Mouse (Mus musculus) left cerebral cortex, adult 2 months (tissue): ENCODE results near the gene AL607142.1. TPM values are rescaled to one million over a fixed set of nuclear protein-coding genes. Genes with fewer than 3 reads are reported as not detected.

Source experiments
- DNase-seq, 2 experiments: peaks; one replicate each; pipeline ENCODE4 v3.0.0; 2021 to 2022; ENCODE audit warnings: low spot score in 2 of 2, mixed read lengths in 1 of 2; ENCODE audit errors: extremely low spot score in 1 of 2
- H3K27ac ChIP-seq: fragments of 200-600 bp; 2 replicates; pipeline ENCODE4 v1.8.1; 2022
- H3K4me3 ChIP-seq: fragments of 200-600 bp; 2 replicates; pipeline ENCODE4 v1.8.1; 2022
- CTCF ChIP-seq: fragments of 200-600 bp; IDR thresholded peaks from 2 replicates; pipeline ENCODE4 v1.8.1; 2022; ENCODE audit warnings: antibody characterized with exemption, mild to moderate bottlenecking, moderate library complexity
- intact Hi-C: fragments of 180-260 bp; cut with DNase I; formaldehyde crosslinking; loops from one replicate; pipeline ENCODE4 v1.15.1; 2025
- long read RNA-seq, 2 experiments: library from polyadenylated mRNA; stranded (forward); transcript quantifications; one replicate each; pipeline ENCODE4 v2.0.0; 2021; ENCODE audit warnings: borderline mapping rate in 2 of 2
- total RNA-seq, 2 experiments: library from RNA; stranded (reverse); gene quantifications; 2 replicates each; pipeline ENCODE4 v1.2.3; 2021

AL607142.1 gene
- total RNA-seq = not detected
- long read RNA-seq, experiment 1 = 0 reads
- long read RNA-seq, experiment 2 = 0 reads

DNA sequence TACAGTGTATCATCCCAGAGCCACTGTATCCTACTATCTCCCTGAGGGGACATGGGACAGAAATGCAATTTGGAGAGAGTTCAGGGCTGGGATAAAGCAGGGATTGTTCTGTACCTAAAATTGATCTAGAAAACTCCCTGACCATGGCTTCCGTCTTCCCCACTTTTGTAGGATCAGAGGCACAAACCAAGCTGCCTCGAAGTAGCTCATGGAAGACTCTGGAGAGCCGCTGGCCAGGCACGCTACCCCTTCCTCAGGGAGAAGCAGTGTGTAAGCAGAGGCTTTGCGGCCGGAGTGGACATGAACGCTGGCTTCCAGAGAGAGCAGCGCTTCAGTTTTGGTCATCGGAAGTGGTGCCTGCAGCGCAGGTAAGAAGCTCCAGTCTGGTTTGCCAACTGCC lies at the start of gene AL607142.1:
TSS of gene AL607142.1 (plus strand) at position 301 of the 400 bp plus-strand sequence.
- H3K4me3 ChIP-seq = no peak within 1 kb of the TSS
- intact Hi-C loops = no loop called here
- peak within 1 kb of the TSS; percentile 55 for H3K27ac ChIP-seq
- TF ChIP-seq CTCF = no peak
- DNase-seq = no peak

DNA sequence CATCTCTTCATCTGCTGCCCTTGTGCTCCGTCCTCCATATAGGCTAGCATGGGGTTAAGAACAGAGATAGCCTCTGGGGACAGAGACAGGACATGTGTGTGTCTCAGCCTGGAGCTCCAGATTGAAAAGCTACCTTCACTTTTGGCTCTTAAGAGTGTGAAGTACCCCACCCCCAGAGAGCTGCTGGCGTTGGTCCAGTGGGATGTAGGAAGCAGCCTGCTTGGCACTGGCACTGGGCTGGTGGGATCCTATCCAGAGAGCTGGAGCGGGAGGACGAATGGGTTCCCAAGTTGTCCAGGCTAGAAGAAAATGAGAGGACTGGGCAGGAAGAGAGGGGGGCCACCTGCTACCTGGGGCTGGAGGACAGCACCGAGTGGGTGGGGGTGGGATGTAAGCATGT lies 46.4 kb upstream of the AL607142.1 start:
- no peak for TF ChIP-seq CTCF
- H3K4me3 ChIP-seq = no peak overlapping the region
- peak; percentile 43 to 50 for DNase-seq
- H3K27ac ChIP-seq = no peak overlapping the region
- intact Hi-C loops = no loop called here

DNA sequence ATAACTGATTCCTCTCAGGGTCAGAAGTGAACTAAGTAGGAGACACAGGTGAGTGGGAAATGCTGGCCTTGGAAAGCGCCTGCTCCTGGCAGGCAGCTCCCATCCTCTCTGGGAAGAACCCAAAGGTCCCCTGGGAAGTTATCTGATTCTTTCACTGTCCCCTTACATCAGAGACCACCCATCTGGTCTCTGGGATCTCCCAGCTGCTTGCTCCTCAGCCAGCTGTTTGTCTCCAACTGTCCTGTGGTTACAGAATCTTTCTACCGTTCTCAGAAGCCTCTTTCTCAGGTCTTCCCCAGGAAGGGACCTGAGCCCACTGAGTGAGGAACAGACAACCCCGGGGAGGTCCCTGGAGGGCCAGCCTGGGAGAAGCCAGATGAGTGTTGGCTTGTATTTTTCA lies 42.4 kb upstream of the AL607142.1 start:
- Histone ChIP-seq H3K4me3 (no peak overlapping the region), H3K27ac (peak overlapping the region; percentile 75)
- intact Hi-C loops = loop anchor here (5.0 to 10.0 kb wide), 2 partner anchors 50 to 208 kb away; no protein-coding TSS in a partner anchor
- DNase-seq = no peak
- TF ChIP-seq CTCF = no peak

- DNase-seq = no peak
- intact Hi-C loops = loop anchor here (5.0 to 10.0 kb wide), 2 partner anchors 51 to 209 kb away; no protein-coding TSS in a partner anchor
- TF ChIP-seq CTCF = no peak
- no peak overlapping the region for H3K4me3 ChIP-seq
- peak overlapping the region; percentile 75 for H3K27ac ChIP-seq
These were observed 41.5 kb upstream of the AL607142.1 start for GRCm38 (mm10) chr4:120023221-120023840.

GRCm38 (mm10) chr4:120024071-120024470 lies 40.7 kb upstream of the AL607142.1 start:
- intact Hi-C loops = loop anchor here (5.0 to 10.0 kb wide), 2 partner anchors 52 to 209 kb away; no protein-coding TSS in a partner anchor
- no peak overlapping the region for H3K4me3 ChIP-seq
- peak; percentile 59 to 70 for DNase-seq
- no peak; the same call in none of the 2 replicates for TF ChIP-seq CTCF
- H3K27ac ChIP-seq = peak overlapping the region; percentile 75

- Histone ChIP-seq H3K4me3 (no peak overlapping the region), H3K27ac (no peak overlapping the region)
- no peak for TF ChIP-seq CTCF
- no peak for DNase-seq
- intact Hi-C loops = loop anchor here (10.0 kb wide), 1 partner anchor 213 kb away; no protein-coding TSS in a partner anchor
These were observed 37.1 kb upstream of the AL607142.1 start for GRCm38 (mm10) chr4:120027671-120028070.

GRCm38 (mm10) chr4:120029937-120030336 lies 34.9 kb upstream of the AL607142.1 start:
- no peak for TF ChIP-seq CTCF
- DNase-seq = no peak
- Histone ChIP-seq H3K4me3 (no peak overlapping the region), H3K27ac (no peak overlapping the region)
- intact Hi-C loops = loop anchor here (5.0 to 10.0 kb wide), 2 partner anchors 128 to 215 kb away; no protein-coding TSS in a partner anchor

DNA sequence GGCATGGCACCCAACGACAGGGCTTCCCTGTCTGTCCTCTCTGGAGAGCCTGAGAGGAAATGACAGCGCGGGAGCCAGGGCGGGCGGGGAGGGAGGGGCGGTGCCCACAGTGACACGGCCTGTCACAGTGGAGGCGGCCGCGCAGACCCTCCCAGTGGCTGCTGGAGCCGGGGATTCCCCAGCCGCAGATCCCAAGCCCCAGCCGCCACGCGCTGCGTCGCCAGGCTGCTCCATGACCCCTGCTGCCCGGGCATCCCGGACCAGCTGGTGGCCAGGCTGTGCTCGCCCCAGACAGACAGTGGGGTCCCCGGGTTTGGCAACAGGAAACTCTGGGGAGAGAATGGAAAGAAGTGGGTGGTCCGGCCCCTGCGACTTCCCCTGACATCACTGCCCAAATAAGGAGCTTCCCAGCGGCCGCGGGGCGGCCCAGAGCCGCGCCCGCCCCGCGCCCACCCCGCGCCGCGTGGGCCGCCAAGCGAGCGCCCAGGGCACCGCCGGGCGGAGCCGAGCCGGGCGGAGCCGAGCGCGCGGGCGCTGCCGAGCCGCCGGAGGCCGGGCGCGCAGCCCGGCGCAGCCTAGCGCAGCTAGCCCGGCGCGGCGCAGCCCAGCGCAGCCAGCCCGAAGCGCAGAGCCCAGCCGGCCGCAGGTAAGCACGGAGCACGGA lies 32.3 kb upstream of the AL607142.1 start:
- TF ChIP-seq CTCF = no peak
- H3K27ac ChIP-seq = peak overlapping the region; percentile 95
- intact Hi-C loops = loop anchor here (2.0 to 5.0 kb wide), 2 partner anchors 62 to 130 kb away; no protein-coding TSS in a partner anchor
- peak; percentile 67 to 73 for DNase-seq
- H3K4me3 ChIP-seq = peak overlapping the region; percentile 86

DNA sequence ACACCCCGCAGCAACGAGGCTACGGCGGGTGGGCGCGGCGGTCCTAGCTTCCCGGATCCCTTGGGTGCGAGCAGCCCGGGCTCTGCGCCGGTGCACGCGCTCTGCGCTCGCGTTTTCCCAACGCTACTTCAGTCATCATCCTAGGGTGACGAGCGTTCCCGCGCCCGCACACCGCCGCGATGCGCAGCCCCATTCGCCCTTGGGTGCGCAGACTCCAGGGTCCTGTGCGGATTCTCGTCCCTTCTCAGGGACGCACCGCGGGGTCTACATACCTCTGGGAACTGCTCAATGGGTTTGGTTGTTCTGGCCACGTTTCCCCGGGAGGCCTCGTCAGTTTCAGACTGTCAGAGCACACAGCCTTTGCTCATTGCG lies 31.8 kb upstream of the AL607142.1 start:
- H3K27ac ChIP-seq = peak overlapping the region; percentile 95
- peak overlapping the region; percentile 86 for H3K4me3 ChIP-seq
- TF ChIP-seq CTCF = no peak
- DNase-seq = peak in 1 of 2 experiments; percentile 65
- intact Hi-C loops = loop anchor here (2.0 to 5.0 kb wide), 2 partner anchors 62 to 131 kb away; no protein-coding TSS in a partner anchor

DNA sequence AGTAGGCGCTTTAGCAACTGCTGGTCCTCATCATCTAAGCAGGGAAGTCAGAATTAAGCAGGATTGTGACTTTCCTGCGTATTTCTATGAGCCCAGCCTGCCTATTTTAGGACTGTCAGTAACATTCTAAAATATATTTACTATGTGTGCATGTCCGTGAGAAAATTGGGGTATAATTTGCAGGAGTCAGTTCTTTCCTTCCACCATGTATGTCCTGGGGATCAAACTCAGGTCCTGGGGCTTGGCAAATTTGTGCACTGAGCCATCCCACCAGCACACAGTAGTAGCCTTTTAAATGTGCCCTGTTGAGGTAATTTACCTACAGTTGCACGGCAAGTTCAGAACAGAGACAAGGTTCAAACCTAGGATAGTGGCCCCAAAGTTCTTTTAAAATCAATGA lies 28.5 kb upstream of the AL607142.1 start:
- H3K4me3 ChIP-seq = peak overlapping the region; percentile 33; the same call in 1 of the 2 replicates
- no peak for DNase-seq
- intact Hi-C loops = loop anchor here (2.0 kb wide), 1 partner anchor 69 kb away; no protein-coding TSS in a partner anchor
- H3K27ac ChIP-seq = peak overlapping the region; percentile 75
- TF ChIP-seq CTCF = no peak

DNA sequence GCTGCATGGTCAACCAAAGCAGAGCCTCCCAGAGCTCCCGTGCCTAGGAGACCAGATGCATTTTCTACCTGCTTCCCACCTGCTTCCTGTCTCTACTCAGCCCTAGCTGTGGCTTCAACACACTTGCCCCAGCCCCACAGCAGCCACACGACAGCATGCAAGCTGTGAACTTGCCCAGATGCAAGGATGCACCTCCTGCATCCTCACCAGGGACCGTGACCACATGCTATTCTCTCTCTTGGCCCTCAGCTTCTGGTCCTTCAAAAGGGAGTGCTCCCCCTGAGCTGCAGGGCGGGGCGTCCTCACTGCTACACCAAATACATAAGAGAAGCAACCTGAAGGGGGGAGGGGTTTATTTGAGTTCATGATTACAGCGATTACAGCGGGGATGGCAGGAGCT lies 27.8 kb upstream of the AL607142.1 start:
- Histone ChIP-seq H3K27ac (peak overlapping the region; percentile 44), H3K4me3 (no peak overlapping the region)
- no peak for DNase-seq
- intact Hi-C loops = loop anchor here (2.0 kb wide), 1 partner anchor 68 kb away; no protein-coding TSS in a partner anchor
- no peak for TF ChIP-seq CTCF

GRCm38 (mm10) chr4:120041520-120041919 lies 23.3 kb upstream of the AL607142.1 start:
- intact Hi-C loops = no loop called here
- no peak overlapping the region for H3K4me3 ChIP-seq
- TF ChIP-seq CTCF = no peak
- H3K27ac ChIP-seq = no peak overlapping the region; the same call in 1 of the 2 replicates
- no peak for DNase-seq
